Mouse (Mus musculus) mouse trophoblast stem cell (cell line): ENCODE measurements around the gene Etv6.
"Not testable (repeated sequence)": the region's sequence is repeated elsewhere in the genome, so short reads cannot be mapped to it uniquely, and the experiment has no call there.

Experiments
- in situ Hi-C, 2 experiments: fragments of 300-500 bp; cut with MseI, MboI; formaldehyde crosslinking; loops; 2 replicates in 1 of 2; 3 replicates in 1 of 2; pipeline ENCODE4 v1.15.1; 2025

The Etv6 gene

GRCm38 (mm10) chr6:134035490-134036405 lies at the start of gene Etv6:
Etv6 (plus strand) TSS chr6:134035700.
- in situ Hi-C loops, result no loop called here

GRCm38 (mm10) chr6:133986161-133986560 lies 49.3 kb upstream of the Etv6 start:
- in situ Hi-C loops, result no loop called here

GRCm38 (mm10) chr6:133987068-133987591 lies 48.4 kb upstream of the Etv6 start:
- in situ Hi-C loops, result no loop called here

- in situ Hi-C loops, result no loop called here
Measured at GRCm38 (mm10) chr6:133988011-133988410, 47.5 kb upstream of the Etv6 start.

GRCm38 (mm10) chr6:133997461-133997860 lies 38.0 kb upstream of the Etv6 start:
- in situ Hi-C loops, result no loop called here

GRCm38 (mm10) chr6:133997935-133998334 lies 37.6 kb upstream of the Etv6 start:
- in situ Hi-C loops, result no loop called here

- in situ Hi-C loops, result not testable (repeated sequence)
Measured at GRCm38 (mm10) chr6:134014488-134015110, 20.9 kb upstream of the Etv6 start.

GRCm38 (mm10) chr6:134018807-134019206 lies 16.7 kb upstream of the Etv6 start:
- in situ Hi-C loops, result no loop called here

GRCm38 (mm10) chr6:134020821-134021220 lies 14.7 kb upstream of the Etv6 start:
- in situ Hi-C loops, result no loop called here

GRCm38 (mm10) chr6:134026264-134026663 lies 9.2 kb upstream of the Etv6 start:
- in situ Hi-C loops, result no loop called here

- in situ Hi-C loops, result no loop called here
Measured at GRCm38 (mm10) chr6:134027022-134027421, 8.5 kb upstream of the Etv6 start.

GRCm38 (mm10) chr6:134032451-134032850 lies 3.0 kb upstream of the Etv6 start:
- in situ Hi-C loops, result no loop called here

GRCm38 (mm10) chr6:134034436-134034835 lies 1.1 kb upstream of the Etv6 start:
- in situ Hi-C loops, result no loop called here

GRCm38 (mm10) chr6:134034904-134035489 lies 503 bp upstream of the Etv6 start:
- in situ Hi-C loops, result no loop called here

GRCm38 (mm10) chr6:134036491-134036911 lies 1.0 kb downstream of the Etv6 start:
- in situ Hi-C loops, result no loop called here

- in situ Hi-C loops, result no loop called here
Measured at GRCm38 (mm10) chr6:134036951-134037431, 1.5 kb downstream of the Etv6 start.

- in situ Hi-C loops, result no loop called here
Measured at GRCm38 (mm10) chr6:134037960-134038359, 2.5 kb downstream of the Etv6 start.

GRCm38 (mm10) chr6:134038881-134039280 lies 3.4 kb downstream of the Etv6 start:
- in situ Hi-C loops, result no loop called here

GRCm38 (mm10) chr6:134039351-134039750 lies 3.9 kb downstream of the Etv6 start:
- in situ Hi-C loops, result no loop called here

- in situ Hi-C loops, result no loop called here
Measured at GRCm38 (mm10) chr6:134040312-134040711, 4.8 kb downstream of the Etv6 start.

- in situ Hi-C loops, result no loop called here
Measured at GRCm38 (mm10) chr6:134041286-134041685, 5.8 kb downstream of the Etv6 start.

- in situ Hi-C loops, result no loop called here
Measured at GRCm38 (mm10) chr6:134041916-134042315, 6.4 kb downstream of the Etv6 start.
